Mouse (Mus musculus) heart, embryonic 15.5 days (tissue): ENCODE results near the gene Fmo3. TPM values are rescaled to one million over a fixed set of nuclear protein-coding genes. Genes with fewer than 3 reads are reported as not detected.
A peak's percentile ranks its signal among the peaks of the same experiment; 100 is the strongest.

Experiments
- ATAC-seq: fragments of 200-750 bp; cut with Nextera tagmentation; replicated peaks from 2 replicates; pipeline ENCODE4 v1.8.0; 2017; ENCODE audit warnings: low read depth, moderate TSS enrichment; ENCODE audit not compliant: insufficient number of reproducible peaks, insufficient read depth, low FRiP score
- H3K27ac ChIP-seq: fragments of 300-500 bp; sonication (generic); 2 replicates; pipeline ENCODE4 v1.5.1; 2015; ENCODE audit warnings: mild to moderate bottlenecking, inconsistent platforms
- H3K27me3 ChIP-seq: fragments of 300-500 bp; sonication (generic); 2 replicates; pipeline ENCODE4 v1.6.1; 2015; ENCODE audit warnings: inconsistent platforms
- H3K36me3 ChIP-seq: fragments of 300-500 bp; sonication (generic); 2 replicates; pipeline ENCODE4 v1.6.1; 2015; ENCODE audit warnings: mild to moderate bottlenecking, inconsistent platforms
- H3K4me1 ChIP-seq: fragments of 300-500 bp; sonication (generic); replicated peaks from 2 replicates; pipeline ENCODE4 v1.6.1; 2015; ENCODE audit warnings: inconsistent platforms
- H3K4me2 ChIP-seq: fragments of 300-500 bp; sonication (generic); 2 replicates; pipeline ENCODE4 v1.6.1; 2015; ENCODE audit warnings: inconsistent platforms, mild to moderate bottlenecking, moderate library complexity
- H3K4me3 ChIP-seq: fragments of 300-500 bp; sonication (generic); 2 replicates; pipeline ENCODE4 v1.5.1; 2015; ENCODE audit warnings: mild to moderate bottlenecking, inconsistent platforms
- H3K9ac ChIP-seq: fragments of 300-500 bp; sonication (generic); 2 replicates; pipeline ENCODE4 v1.6.1; 2015; ENCODE audit warnings: mild to moderate bottlenecking, inconsistent platforms
- H3K9me3 ChIP-seq: fragments of 300-500 bp; sonication (generic); replicated peaks from 2 replicates; pipeline ENCODE4 v1.6.1; 2016; ENCODE audit warnings: inconsistent platforms
- WGBS: fragments of 180-500 bp; shearing (Covaris S2); methylation state at CpG from one replicate; pipeline ENCODE4 v1.1.7; 2015; ENCODE audit warnings: mixed read lengths; 5-methylcytosine and 5-hydroxymethylcytosine counted together
- polyA plus RNA-seq: library from polyadenylated mRNA; unstranded; fragments of >200 nt; fragmentation: Nextera tagmentation; extraction: Ambion mirVana; gene quantifications from 2 replicates; pipeline ENCODE4 v1.2.1, GENCODE M21; 2015

The Fmo3 gene
- polyA plus RNA-seq, result 0.06 TPM in 2 replicates

DNA sequence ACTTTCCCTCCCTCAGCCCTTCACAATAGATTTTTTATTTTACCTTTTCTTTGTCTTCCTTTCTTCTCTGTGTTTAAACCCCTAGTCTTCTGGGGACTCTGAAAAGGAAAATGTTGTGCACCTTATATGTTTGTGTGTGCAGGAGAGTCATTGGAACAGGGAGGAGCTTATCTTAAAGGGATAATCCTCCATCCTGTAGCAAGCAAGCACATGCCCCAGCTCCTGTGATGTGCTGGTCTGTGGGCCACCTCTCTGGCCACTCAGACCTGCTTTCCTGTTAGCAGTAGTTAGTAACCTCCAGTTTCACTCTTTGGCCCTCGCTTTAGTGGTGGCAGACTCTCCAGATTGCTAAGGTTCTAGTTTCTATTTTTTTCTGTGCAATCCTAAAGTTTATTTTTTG, at the start of gene Fmo3:
Fmo3 (minus strand) TSS at position 101 of the 400 bp plus-strand sequence.
- Histone ChIP-seq H3K27me3 (no peaks in the 10 kb centered on the region), H3K27ac (no peak within 1 kb of the TSS), H3K4me1 (no peaks in the 10 kb centered on the region), H3K4me3 (no peak within 1 kb of the TSS), H3K36me3 (no peaks in the 10 kb centered on the region), H3K4me2 (no peak within 1 kb of the TSS), H3K9me3 (no peaks in the 10 kb centered on the region), H3K9ac (no peak within 1 kb of the TSS)
- ATAC-seq, result no peak
- WGBS, result 42% methylated on average over 1 of the region's 1 CpGs

GRCm38 (mm10) chr1:163023075-163023474, 38.7 kb upstream of the Fmo3 start:
- H3K4me3 ChIP-seq, result no peak overlapping the region
- H3K36me3 ChIP-seq, result no peaks in the 10 kb centered on the region
- H3K9ac ChIP-seq, result no peak overlapping the region
- no peak for ATAC-seq
- H3K27ac ChIP-seq, result no peak overlapping the region
- H3K4me2 ChIP-seq, result no peak overlapping the region
- no peaks in the 10 kb centered on the region for H3K27me3 ChIP-seq
- no peaks in the 10 kb centered on the region for H3K4me1 ChIP-seq
- no peaks in the 10 kb centered on the region for H3K9me3 ChIP-seq

- no peak overlapping the region for H3K27ac ChIP-seq
- no peak overlapping the region for H3K4me3 ChIP-seq
- H3K4me1 ChIP-seq, result no peaks in the 10 kb centered on the region
- no peaks in the 10 kb centered on the region for H3K36me3 ChIP-seq
- no peaks in the 10 kb centered on the region for H3K9me3 ChIP-seq
- H3K9ac ChIP-seq, result no peak overlapping the region
- no peaks in the 10 kb centered on the region for H3K27me3 ChIP-seq
- ATAC-seq, result no peak
- 44% methylated on average over 3 of the region's 3 CpGs for WGBS
- H3K4me2 ChIP-seq, result no peak overlapping the region
Measured at GRCm38 (mm10) chr1:163009220-163009619, 24.9 kb upstream of the Fmo3 start.

GRCm38 (mm10) chr1:163003496-163003895, 19.2 kb upstream of the Fmo3 start:
- H3K9me3 ChIP-seq, result no peaks in the 10 kb centered on the region
- H3K9ac ChIP-seq, result no peak overlapping the region
- no peaks in the 10 kb centered on the region for H3K36me3 ChIP-seq
- ATAC-seq, result no peak
- WGBS, result 66% methylated on average over 2 of the region's 2 CpGs
- H3K27ac ChIP-seq, result no peak overlapping the region
- H3K4me1 ChIP-seq, result no peaks in the 10 kb centered on the region
- H3K27me3 ChIP-seq, result no peaks in the 10 kb centered on the region
- H3K4me3 ChIP-seq, result no peak overlapping the region
- H3K4me2 ChIP-seq, result no peak overlapping the region

DNA sequence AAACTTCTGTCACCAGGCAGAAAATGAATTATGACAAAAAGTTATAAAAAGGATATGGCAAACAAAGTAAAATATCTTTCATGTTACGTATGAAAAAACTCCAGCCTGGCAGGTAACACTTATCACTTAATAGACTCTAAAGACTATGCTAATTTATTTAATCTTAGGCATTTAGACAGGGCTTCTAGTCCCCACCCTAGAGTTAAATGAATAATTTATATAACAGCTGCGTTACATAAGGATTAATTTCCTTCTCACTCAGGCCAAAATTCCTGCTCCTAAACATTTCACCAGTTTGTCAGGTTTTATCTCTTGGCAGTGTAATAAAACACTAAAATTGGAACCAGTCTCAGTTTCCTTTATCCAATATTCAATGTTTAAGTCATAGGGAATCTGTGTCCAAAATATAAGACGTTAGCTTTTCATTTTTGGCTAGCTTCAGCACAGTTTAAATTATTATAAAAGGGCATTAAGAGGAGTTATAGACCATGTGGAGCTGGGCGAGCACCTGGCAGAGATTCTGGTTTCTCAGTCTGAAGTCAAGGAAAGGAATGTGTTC, 17.0 kb upstream of the Fmo3 start:
- WGBS, result 47% methylated on average over 4 of the region's 4 CpGs
- Histone ChIP-seq H3K4me1 (no peaks in the 10 kb centered on the region), H3K9me3 (no peaks in the 10 kb centered on the region), H3K36me3 (no peaks in the 10 kb centered on the region), H3K27ac (peak overlapping the region; percentile 46), H3K4me2 (no peak overlapping the region), H3K9ac (no peak overlapping the region), H3K27me3 (no peaks in the 10 kb centered on the region), H3K4me3 (no peak overlapping the region)
- no peak for ATAC-seq

GRCm38 (mm10) chr1:162987546-162987945, 3.2 kb upstream of the Fmo3 start:
- Histone ChIP-seq H3K4me1 (no peaks in the 10 kb centered on the region), H3K27me3 (no peaks in the 10 kb centered on the region), H3K4me2 (no peak overlapping the region), H3K27ac (no peak overlapping the region), H3K9me3 (no peaks in the 10 kb centered on the region), H3K4me3 (no peak overlapping the region), H3K36me3 (no peaks in the 10 kb centered on the region), H3K9ac (no peak overlapping the region)
- ATAC-seq, result no peak
- WGBS, result 66% methylated on average over 3 of the region's 3 CpGs

- Histone ChIP-seq H3K27me3 (no peaks in the 10 kb centered on the region), H3K4me1 (no peaks in the 10 kb centered on the region), H3K4me3 (no peak overlapping the region), H3K4me2 (no peak overlapping the region), H3K9ac (no peak overlapping the region), H3K36me3 (no peaks in the 10 kb centered on the region), H3K9me3 (no peaks in the 10 kb centered on the region), H3K27ac (no peak overlapping the region)
- no peak for ATAC-seq
- 75% methylated on average over 1 of the region's 1 CpGs for WGBS
Measured at GRCm38 (mm10) chr1:162986777-162987176, 2.4 kb upstream of the Fmo3 start.

- Histone ChIP-seq H3K9ac (no peak overlapping the region), H3K4me2 (no peak overlapping the region), H3K27me3 (no peaks in the 10 kb centered on the region), H3K4me1 (no peaks in the 10 kb centered on the region), H3K9me3 (no peaks in the 10 kb centered on the region), H3K36me3 (no peaks in the 10 kb centered on the region), H3K4me3 (no peak overlapping the region), H3K27ac (no peak overlapping the region)
- WGBS, result 71% methylated on average over 2 of the region's 2 CpGs
- ATAC-seq, result no peak
Measured at GRCm38 (mm10) chr1:162986121-162986748, 1.9 kb upstream of the Fmo3 start.

GRCm38 (mm10) chr1:162963556-162963955, 20.8 kb downstream of the Fmo3 start:
- WGBS, result 65% methylated on average over 2 of the region's 2 CpGs

GRCm38 (mm10) chr1:162957422-162957821, 26.9 kb downstream of the Fmo3 start:
- no peaks in the 10 kb centered on the region for H3K36me3 ChIP-seq
- ATAC-seq, result no peak
- 60% methylated on average over 1 of the region's 1 CpGs for WGBS
- H3K9ac ChIP-seq, result no peak overlapping the region
- H3K4me1 ChIP-seq, result no peaks in the 10 kb centered on the region
- no peak overlapping the region for H3K4me2 ChIP-seq
- no peaks in the 10 kb centered on the region for H3K27me3 ChIP-seq
- no peak overlapping the region for H3K4me3 ChIP-seq
- no peak overlapping the region for H3K27ac ChIP-seq
- no peaks in the 10 kb centered on the region for H3K9me3 ChIP-seq

More at GRCm38 (mm10) chr1:162963556-162963955, 20.8 kb downstream of the Fmo3 start:
- Histone ChIP-seq H3K36me3 (no peaks in the 10 kb centered on the region), H3K4me1 (no peaks in the 10 kb centered on the region), H3K9me3 (no peaks in the 10 kb centered on the region), H3K9ac (no peak overlapping the region), H3K27ac (no peak overlapping the region), H3K4me2 (no peak overlapping the region), H3K27me3 (no peaks in the 10 kb centered on the region), H3K4me3 (no peak overlapping the region)
- ATAC-seq, result no peak

DNA sequence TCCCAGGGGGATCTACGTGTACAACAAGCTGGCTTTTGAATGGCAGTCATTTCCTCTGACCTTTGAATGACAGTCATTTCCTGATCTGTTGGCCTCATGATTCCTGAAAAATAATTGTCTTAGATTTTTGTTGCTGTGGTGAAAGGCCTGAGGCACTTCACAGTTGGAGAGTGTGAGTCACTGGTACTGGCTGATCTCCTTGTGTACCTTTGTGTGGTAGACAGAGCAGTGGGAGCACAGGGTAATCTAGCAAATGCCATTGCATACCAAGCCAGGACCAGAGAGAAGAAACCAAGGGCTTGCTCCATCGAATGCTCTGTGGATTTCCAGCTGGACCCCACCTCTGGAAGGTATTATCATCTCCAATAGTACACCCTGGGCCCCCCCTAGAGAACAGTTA, 31.2 kb downstream of the Fmo3 start:
- Histone ChIP-seq H3K27ac (no peak overlapping the region), H3K4me2 (no peak overlapping the region), H3K9ac (no peak overlapping the region), H3K4me3 (no peak overlapping the region), H3K36me3 (no peaks in the 10 kb centered on the region), H3K9me3 (no peaks in the 10 kb centered on the region), H3K27me3 (no peaks in the 10 kb centered on the region), H3K4me1 (no peaks in the 10 kb centered on the region)
- no peak for ATAC-seq
- WGBS, result 42% methylated on average over 2 of the region's 2 CpGs

GRCm38 (mm10) chr1:162949763-162950162, 34.6 kb downstream of the Fmo3 start:
- no peak overlapping the region for H3K9ac ChIP-seq
- no peaks in the 10 kb centered on the region for H3K9me3 ChIP-seq
- H3K4me3 ChIP-seq, result no peak overlapping the region
- ATAC-seq, result no peak
- H3K4me1 ChIP-seq, result no peaks in the 10 kb centered on the region
- no peaks in the 10 kb centered on the region for H3K27me3 ChIP-seq
- 88% methylated on average over 1 of the region's 1 CpGs for WGBS
- no peak overlapping the region for H3K27ac ChIP-seq
- H3K4me2 ChIP-seq, result no peak overlapping the region
- no peaks in the 10 kb centered on the region for H3K36me3 ChIP-seq
